Mouse (Mus musculus): ENCODE measurements around the gene Rnf220. TPM values are rescaled to one million over a fixed set of nuclear protein-coding genes. Genes with fewer than 3 reads are reported as not detected.
A peak's percentile ranks its signal among the peaks of the same experiment; 100 is the strongest.

Gene Rnf220
- polyA plus RNA-seq, 1 experiment from 2014 or later = 32.4 TPM

DNA sequence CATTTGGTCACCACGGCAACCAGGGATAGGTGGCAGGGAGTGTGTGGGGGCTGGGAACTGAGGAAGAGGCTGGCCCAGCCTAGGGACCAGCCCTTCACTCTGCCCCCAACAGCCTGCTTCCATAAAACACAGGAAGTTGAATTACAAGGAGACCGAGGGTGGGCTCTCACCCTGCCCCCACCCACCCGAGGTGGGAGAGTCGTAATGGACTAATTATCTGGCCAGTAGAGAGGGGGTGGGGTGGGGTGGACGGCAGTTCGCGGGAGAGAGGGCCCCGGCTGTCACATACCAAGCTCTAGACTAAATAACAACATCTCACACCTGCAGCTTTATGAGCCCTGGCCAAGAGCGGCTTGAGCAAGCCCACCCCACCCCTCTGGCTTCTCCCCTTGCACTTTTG lies 104.9 kb downstream of the Rnf220 start:
- Histone ChIP-seq H3K9ac (ENCODE audit: low read depth, low read length) (0 out of 2 replicates have a peak overlapping the region, but pooled peaks have one; percentile 22), H3K4me3 (ENCODE audit: low read depth, low read length) (peak overlapping the region; percentile 30), H3K36me3 (ENCODE audit: control insufficient read depth, insufficient read depth, low read length) (no peaks in the 10 kb centered on the region), H3K4me1 (ENCODE audit: control insufficient read depth, insufficient read depth, low read length) (peaks cover 17% of the 10 kb centered on the region), H3K27ac (ENCODE audit: low read depth, low read length) (no peak overlapping the region), H3K9me3 (replicated peaks; ENCODE audit: control insufficient read depth, low read length) (no peaks in the 10 kb centered on the region), H3K4me2 (peak overlapping the region; percentile 64), H3K27me3 (ENCODE audit: control insufficient read depth, insufficient read depth, low read length) (0 out of 2 replicates have a peak, but pooled peaks cover 2% of the 10 kb centered on the region)
- 1% methylated on average over 9 of the region's 9 CpGs for whole genome bisulfite sequencing (ENCODE audit: insufficient replicate concordance)
- ATAC-seq (replicated peaks; ENCODE audit: insufficient number of reproducible peaks, low FRiP score, low TSS enrichment) = 0 out of 2 replicates have a peak, but pooled peaks have one; percentile 52

DNA sequence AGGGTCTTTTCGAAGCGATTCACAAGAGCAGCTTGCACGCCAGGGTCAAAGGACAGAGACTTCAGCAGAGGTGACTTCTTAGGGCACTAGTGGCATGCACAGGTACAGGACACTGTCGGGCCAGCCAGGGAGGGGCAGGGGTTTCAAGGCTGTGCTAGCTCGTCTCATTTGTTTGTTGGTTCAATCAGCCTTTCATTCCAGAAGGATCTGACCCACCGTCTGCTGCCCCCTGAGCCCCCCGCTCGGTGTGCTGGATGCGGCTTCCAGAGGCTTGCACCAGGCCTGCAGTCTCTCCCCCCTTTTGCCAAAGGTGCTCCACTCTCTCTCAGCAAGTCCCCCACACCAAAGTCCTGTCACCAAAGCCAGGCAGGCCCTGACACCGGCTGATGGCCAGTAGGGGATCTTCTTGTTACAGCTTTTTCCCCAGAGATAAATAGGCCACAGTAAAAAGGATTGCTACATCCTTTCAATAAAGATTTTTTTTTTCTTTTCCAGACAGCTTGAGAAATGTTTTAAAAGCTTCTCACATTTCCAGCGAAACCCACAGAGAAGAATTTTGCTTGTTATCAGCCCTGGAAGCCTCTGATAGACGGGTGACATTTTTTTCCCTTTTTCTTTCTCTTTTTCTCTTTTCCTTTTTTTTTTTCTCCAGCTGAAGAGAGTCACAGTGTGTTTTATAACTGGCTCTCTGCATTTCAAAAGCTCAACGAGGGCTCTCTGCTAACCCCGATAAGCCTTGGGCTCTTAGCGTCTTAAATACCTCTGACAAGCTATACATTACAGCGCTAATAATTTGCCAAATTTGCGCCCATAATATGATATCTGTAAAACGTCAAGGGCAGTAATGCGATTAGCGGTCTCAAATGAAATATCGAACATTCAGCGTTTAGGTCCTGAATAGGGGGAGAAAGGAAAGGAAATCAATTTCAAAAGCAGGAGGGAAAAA lies 105.7 kb downstream of the Rnf220 start:
- peaks cover 17% of the 10 kb centered on the region for H3K4me1 ChIP-seq (ENCODE audit: control insufficient read depth, insufficient read depth, low read length)
- no peaks in the 10 kb centered on the region for H3K9me3 ChIP-seq (replicated peaks; ENCODE audit: control insufficient read depth, low read length)
- H3K27ac ChIP-seq (ENCODE audit: low read depth, low read length) = no peak overlapping the region
- peak overlapping the region; percentile 64 for H3K4me2 ChIP-seq
- H3K9ac ChIP-seq (ENCODE audit: low read depth, low read length) = 0 out of 2 replicates have a peak overlapping the region, but pooled peaks have one; percentile 22
- ATAC-seq (replicated peaks; ENCODE audit: insufficient number of reproducible peaks, low FRiP score, low TSS enrichment) = no peak
- 27% methylated on average over 22 of the region's 22 CpGs for WGBS (ENCODE audit: insufficient replicate concordance)
- H3K27me3 ChIP-seq (ENCODE audit: control insufficient read depth, insufficient read depth, low read length) = 0 out of 2 replicates have a peak, but pooled peaks cover 2% of the 10 kb centered on the region
- no peaks in the 10 kb centered on the region for H3K36me3 ChIP-seq (ENCODE audit: control insufficient read depth, insufficient read depth, low read length)
- peak overlapping the region; percentile 30 for H3K4me3 ChIP-seq (ENCODE audit: low read depth, low read length)

DNA sequence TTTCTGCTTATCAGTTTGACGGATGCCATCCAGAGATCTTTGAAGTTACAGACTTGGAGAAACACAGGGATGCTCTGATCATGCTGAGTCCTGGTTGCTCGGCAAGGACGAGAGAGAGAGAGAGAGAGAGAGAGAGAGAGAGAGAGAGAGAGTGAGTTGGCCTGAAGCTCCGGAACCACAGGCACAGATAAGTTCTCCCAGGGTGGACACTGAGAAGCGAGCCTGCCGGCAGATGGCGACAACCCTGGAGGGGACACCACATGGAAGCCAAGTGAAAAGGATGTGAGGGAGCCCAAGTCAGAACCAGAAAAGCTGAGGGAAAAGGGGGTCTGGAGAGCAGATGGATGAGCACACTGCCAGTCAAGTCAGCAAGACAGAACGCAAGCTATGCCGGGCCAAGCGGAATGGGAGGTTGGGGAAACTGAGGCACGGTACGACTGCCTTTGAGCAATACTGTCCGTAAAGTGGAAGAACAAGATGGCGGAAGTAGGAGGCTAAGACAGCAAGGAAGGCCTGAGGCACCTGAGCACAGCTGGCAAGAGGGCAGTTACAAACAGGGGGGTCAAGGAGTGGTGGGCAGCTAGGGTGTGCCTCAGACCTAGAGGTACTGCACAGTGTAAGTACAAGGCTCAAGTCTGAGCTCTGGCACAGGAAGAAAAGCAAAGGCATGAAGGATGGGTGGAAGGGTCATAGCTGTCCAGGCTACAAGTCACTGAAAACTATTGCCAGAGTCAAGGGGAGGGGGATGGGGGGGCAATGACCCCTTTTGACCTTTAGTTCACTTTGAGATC lies 107.4 kb downstream of the Rnf220 start:
- Histone ChIP-seq H3K27ac (ENCODE audit: low read depth, low read length) (no peak overlapping the region), H3K36me3 (ENCODE audit: control insufficient read depth, insufficient read depth, low read length) (no peaks in the 10 kb centered on the region), H3K27me3 (ENCODE audit: control insufficient read depth, insufficient read depth, low read length) (0 out of 2 replicates have a peak, but pooled peaks cover 2% of the 10 kb centered on the region), H3K4me2 (no peak overlapping the region), H3K9ac (ENCODE audit: low read depth, low read length) (no peak overlapping the region), H3K4me3 (ENCODE audit: low read depth, low read length) (no peak overlapping the region), H3K9me3 (replicated peaks; ENCODE audit: control insufficient read depth, low read length) (no peaks in the 10 kb centered on the region), H3K4me1 (ENCODE audit: control insufficient read depth, insufficient read depth, low read length) (peaks cover 17% of the 10 kb centered on the region)
- no peak for ATAC-seq (replicated peaks; ENCODE audit: insufficient number of reproducible peaks, low FRiP score, low TSS enrichment)
- WGBS (ENCODE audit: insufficient replicate concordance) = 66% methylated on average over 14 of the region's 14 CpGs

- Histone ChIP-seq H3K27ac (ENCODE audit: low read depth, low read length) (no peak overlapping the region), H3K4me1 (ENCODE audit: control insufficient read depth, insufficient read depth, low read length) (no peaks in the 10 kb centered on the region), H3K36me3 (ENCODE audit: control insufficient read depth, insufficient read depth, low read length) (no peaks in the 10 kb centered on the region), H3K27me3 (ENCODE audit: control insufficient read depth, insufficient read depth, low read length) (no peaks in the 10 kb centered on the region; the same call in 1 of the 2 replicates), H3K4me2 (no peak overlapping the region), H3K9ac (ENCODE audit: low read depth, low read length) (no peak overlapping the region), H3K4me3 (ENCODE audit: low read depth, low read length) (no peak overlapping the region), H3K9me3 (replicated peaks; ENCODE audit: control insufficient read depth, low read length) (no peaks in the 10 kb centered on the region)
- 64% methylated on average over 1 of the region's 1 CpGs for WGBS (ENCODE audit: insufficient replicate concordance)
- no peak for ATAC-seq (replicated peaks; ENCODE audit: insufficient number of reproducible peaks, low FRiP score, low TSS enrichment)
Measured at GRCm38 (mm10) chr4:117385247-117385646, 111.6 kb downstream of the Rnf220 start.

GRCm38 (mm10) chr4:117381846-117382245 lies 115.0 kb downstream of the Rnf220 start:
- Histone ChIP-seq H3K27ac (ENCODE audit: low read depth, low read length) (no peak overlapping the region), H3K4me2 (no peak overlapping the region), H3K4me1 (ENCODE audit: control insufficient read depth, insufficient read depth, low read length) (no peaks in the 10 kb centered on the region), H3K9ac (ENCODE audit: low read depth, low read length) (no peak overlapping the region), H3K27me3 (ENCODE audit: control insufficient read depth, insufficient read depth, low read length) (no peaks in the 10 kb centered on the region; the same call in 1 of the 2 replicates), H3K36me3 (ENCODE audit: control insufficient read depth, insufficient read depth, low read length) (no peaks in the 10 kb centered on the region), H3K9me3 (replicated peaks; ENCODE audit: control insufficient read depth, low read length) (no peaks in the 10 kb centered on the region), H3K4me3 (ENCODE audit: low read depth, low read length) (no peak overlapping the region)
- ATAC-seq (replicated peaks; ENCODE audit: insufficient number of reproducible peaks, low FRiP score, low TSS enrichment) = no peak
- WGBS (ENCODE audit: insufficient replicate concordance) = 68% methylated on average over 8 of the region's 8 CpGs

- Histone ChIP-seq H3K9ac (ENCODE audit: low read depth, low read length) (no peak overlapping the region), H3K4me1 (ENCODE audit: control insufficient read depth, insufficient read depth, low read length) (no peaks in the 10 kb centered on the region; the same call in 1 of the 2 replicates), H3K9me3 (replicated peaks; ENCODE audit: control insufficient read depth, low read length) (no peaks in the 10 kb centered on the region), H3K36me3 (ENCODE audit: control insufficient read depth, insufficient read depth, low read length) (no peaks in the 10 kb centered on the region), H3K27me3 (ENCODE audit: control insufficient read depth, insufficient read depth, low read length) (no peaks in the 10 kb centered on the region; the same call in 1 of the 2 replicates), H3K27ac (ENCODE audit: low read depth, low read length) (no peak overlapping the region), H3K4me3 (ENCODE audit: low read depth, low read length) (no peak overlapping the region), H3K4me2 (no peak overlapping the region)
- WGBS (ENCODE audit: insufficient replicate concordance) = 83% methylated on average over 5 of the region's 5 CpGs
- no peak for ATAC-seq (replicated peaks; ENCODE audit: insufficient number of reproducible peaks, low FRiP score, low TSS enrichment)
Measured at GRCm38 (mm10) chr4:117380558-117380935, 116.3 kb downstream of the Rnf220 start.

GRCm38 (mm10) chr4:117379803-117380557 lies 116.9 kb downstream of the Rnf220 start:
- no peaks in the 10 kb centered on the region for H3K36me3 ChIP-seq (ENCODE audit: control insufficient read depth, insufficient read depth, low read length)
- no peaks in the 10 kb centered on the region; the same call in 1 of the 2 replicates for H3K27me3 ChIP-seq (ENCODE audit: control insufficient read depth, insufficient read depth, low read length)
- no peak for ATAC-seq (replicated peaks; ENCODE audit: insufficient number of reproducible peaks, low FRiP score, low TSS enrichment)
- H3K9ac ChIP-seq (ENCODE audit: low read depth, low read length) = no peak overlapping the region
- no peaks in the 10 kb centered on the region; the same call in 1 of the 2 replicates for H3K4me1 ChIP-seq (ENCODE audit: control insufficient read depth, insufficient read depth, low read length)
- H3K9me3 ChIP-seq (replicated peaks; ENCODE audit: control insufficient read depth, low read length) = no peaks in the 10 kb centered on the region
- no peak overlapping the region for H3K4me2 ChIP-seq
- 52% methylated on average over 14 of the region's 14 CpGs for WGBS (ENCODE audit: insufficient replicate concordance)
- no peak overlapping the region for H3K4me3 ChIP-seq (ENCODE audit: low read depth, low read length)
- H3K27ac ChIP-seq (ENCODE audit: low read depth, low read length) = no peak overlapping the region

DNA sequence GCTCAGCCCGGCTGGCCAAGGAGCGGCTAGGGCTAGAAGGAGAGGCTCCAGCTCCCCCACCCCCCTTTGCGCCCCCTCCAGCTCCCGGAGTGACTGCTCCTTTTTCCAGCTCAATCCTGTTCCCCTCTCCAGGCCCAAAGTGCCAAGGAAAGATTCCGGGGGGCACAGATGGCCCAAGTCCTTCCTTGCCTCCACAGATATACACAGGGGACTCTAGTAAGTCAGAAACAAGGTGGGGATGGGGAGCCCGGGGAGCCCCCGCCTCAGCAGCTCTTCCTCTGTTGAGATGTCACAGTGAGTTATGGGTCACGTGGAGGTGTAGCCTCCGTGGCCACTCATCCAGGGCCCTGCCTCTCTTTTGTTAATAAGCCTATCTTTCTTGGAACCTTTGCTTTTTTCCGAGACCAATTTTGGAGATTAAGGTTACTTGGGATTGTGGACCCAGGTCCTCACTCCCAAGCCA lies 122.7 kb downstream of the Rnf220 start:
- Histone ChIP-seq H3K27ac (ENCODE audit: low read depth, low read length) (no peak overlapping the region), H3K4me2 (peak overlapping the region; percentile 58), H3K36me3 (ENCODE audit: control insufficient read depth, insufficient read depth, low read length) (no peaks in the 10 kb centered on the region), H3K4me3 (ENCODE audit: low read depth, low read length) (peak overlapping the region; percentile 11; the same call in 1 of the 2 replicates), H3K9ac (ENCODE audit: low read depth, low read length) (no peak overlapping the region), H3K27me3 (ENCODE audit: control insufficient read depth, insufficient read depth, low read length) (peaks cover 15% of the 10 kb centered on the region), H3K9me3 (replicated peaks; ENCODE audit: control insufficient read depth, low read length) (no peaks in the 10 kb centered on the region), H3K4me1 (ENCODE audit: control insufficient read depth, insufficient read depth, low read length) (peaks cover 9% of the 10 kb centered on the region)
- no peak for ATAC-seq (replicated peaks; ENCODE audit: insufficient number of reproducible peaks, low FRiP score, low TSS enrichment)
- 21% methylated on average over 10 of the region's 10 CpGs for WGBS (ENCODE audit: insufficient replicate concordance)

All from heart, embryonic 11.5 days (tissue).